Mouse (Mus musculus): ENCODE measurements at regions not wholly inside any gene's neighbourhood (a gene's known extent, or its start where the extent isn't known, plus 50 kb on each side); places are given as distances from the start of the nearest gene placed in this dataset.

- Histone ChIP-seq H3K9ac (ENCODE audit: insufficient read depth, low read depth, low read length, poor library complexity, severe bottlenecking) (no peak overlapping the region), H3K27ac (ENCODE audit: insufficient read depth, low read depth, low read length, poor library complexity, severe bottlenecking) (no peak overlapping the region), H3K4me3 (ENCODE audit: insufficient read depth in 1 of 2, low read depth in 1 of 2, low read length in 2 of 2, poor library complexity in 1 of 2, severe bottlenecking in 1 of 2) (no peak overlapping the region), H3K36me3 (ENCODE audit: control insufficient read depth, insufficient read depth, low read length, poor library complexity, severe bottlenecking) (no peaks in the 10 kb centered on the region), H3K4me1 (ENCODE audit: control insufficient read depth in 2 of 2, insufficient read depth in 2 of 2, low read length in 2 of 2, poor library complexity in 1 of 2) (peaks cover 7 to 15% of the 10 kb centered on the region in 2 experiments), H3K9me3 (ENCODE audit: control insufficient read depth, insufficient read depth, low read depth, low read length) (no peaks in the 10 kb centered on the region)
- no peak for TF ChIP-seq ZNF384 (IDR thresholded peaks at IDR 0.05; ENCODE audit: low read depth, low read length)
- TF ChIP-seq CHD2 (IDR thresholded peaks at IDR 0.05; ENCODE audit: low read depth, low read length) = no peak
- TF ChIP-seq MAFK (IDR thresholded peaks at IDR 0.05; ENCODE audit: insufficient read depth, low read depth, low read length) = no peak
- no peak for TF ChIP-seq ZC3H11A (IDR thresholded peaks at IDR 0.05; ENCODE audit: borderline replicate concordance, low read depth, low read length)
- TF ChIP-seq HCFC1 (IDR thresholded peaks at IDR 0.05; ENCODE audit: borderline replicate concordance, insufficient read depth, low read length) = no peak
- in situ Hi-C loops (cut with MboI; ENCODE audit: low sequenced_read_pairs in 2 of 2, unreplicated experiment in 2 of 2) = no loop called here
- DNase-seq (ENCODE audit: low read depth, low spot score) = no peak
Observed at GRCm38 (mm10) chr6:127246730-127247129, 94.7 kb upstream of the Ccnd2 start.

DNA sequence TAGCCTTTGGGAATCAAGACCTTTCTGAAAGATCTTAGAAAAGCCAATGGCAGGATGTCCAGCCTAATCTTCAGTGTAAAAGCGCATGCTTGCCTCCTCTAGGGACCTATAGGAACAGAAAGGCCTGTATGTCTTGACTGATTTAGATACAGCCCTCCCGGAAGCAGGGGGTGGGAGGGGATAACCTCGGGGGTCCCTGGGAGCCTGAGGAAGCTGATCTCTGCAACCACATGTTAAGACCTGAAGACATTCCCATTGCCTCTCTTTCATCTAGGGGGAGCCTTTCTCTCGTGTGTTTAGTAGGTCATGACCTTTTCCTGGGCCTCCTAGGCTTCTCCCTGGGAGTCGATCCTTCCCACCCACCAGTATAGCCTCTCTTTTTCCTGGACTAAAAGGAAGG, 95.3 kb upstream of the Ccnd2 start:
- Histone ChIP-seq H3K9me3 (ENCODE audit: control insufficient read depth, insufficient read depth, low read depth, low read length) (no peaks in the 10 kb centered on the region), H3K4me1 (ENCODE audit: control insufficient read depth in 2 of 2, insufficient read depth in 2 of 2, low read length in 2 of 2, poor library complexity in 1 of 2) (peaks cover 8 to 17% of the 10 kb centered on the region in 2 experiments), H3K27ac (ENCODE audit: insufficient read depth, low read depth, low read length, poor library complexity, severe bottlenecking) (no peak overlapping the region), H3K9ac (ENCODE audit: insufficient read depth, low read depth, low read length, poor library complexity, severe bottlenecking) (no peak overlapping the region), H3K36me3 (ENCODE audit: control insufficient read depth, insufficient read depth, low read length, poor library complexity, severe bottlenecking) (no peaks in the 10 kb centered on the region), H3K4me3 (ENCODE audit: insufficient read depth in 1 of 2, low read depth in 1 of 2, low read length in 2 of 2, poor library complexity in 1 of 2, severe bottlenecking in 1 of 2) (no peak overlapping the region)
- no peak for DNase-seq (ENCODE audit: low read depth, low spot score)
- TF ChIP-seq ZNF384 (IDR thresholded peaks at IDR 0.05; ENCODE audit: low read depth, low read length) = no peak
- no peak for TF ChIP-seq MAFK (IDR thresholded peaks at IDR 0.05; ENCODE audit: insufficient read depth, low read depth, low read length)
- no peak for TF ChIP-seq HCFC1 (IDR thresholded peaks at IDR 0.05; ENCODE audit: borderline replicate concordance, insufficient read depth, low read length)
- TF ChIP-seq CHD2 (IDR thresholded peaks at IDR 0.05; ENCODE audit: low read depth, low read length) = no peak
- TF ChIP-seq ZC3H11A (IDR thresholded peaks at IDR 0.05; ENCODE audit: borderline replicate concordance, low read depth, low read length) = no peak
- in situ Hi-C loops (cut with MboI; ENCODE audit: low sequenced_read_pairs in 2 of 2, unreplicated experiment in 2 of 2) = no loop called here

GRCm38 (mm10) chr6:127250181-127250873, 98.3 kb upstream of the Ccnd2 start:
- H3K4me1 ChIP-seq (ENCODE audit: control insufficient read depth in 2 of 2, insufficient read depth in 2 of 2, low read length in 2 of 2, poor library complexity in 1 of 2) = peaks cover 8 to 21% of the 10 kb centered on the region in 2 experiments
- H3K9me3 ChIP-seq (ENCODE audit: control insufficient read depth, insufficient read depth, low read depth, low read length) = no peaks in the 10 kb centered on the region
- no peak overlapping the region for H3K4me3 ChIP-seq (ENCODE audit: insufficient read depth in 1 of 2, low read depth in 1 of 2, low read length in 2 of 2, poor library complexity in 1 of 2, severe bottlenecking in 1 of 2)
- peak; percentile 63 for DNase-seq (ENCODE audit: low read depth, low spot score)
- in situ Hi-C loops (cut with MboI; ENCODE audit: low sequenced_read_pairs in 2 of 2, unreplicated experiment in 2 of 2) = no loop called here
- H3K36me3 ChIP-seq (ENCODE audit: control insufficient read depth, insufficient read depth, low read length, poor library complexity, severe bottlenecking) = no peaks in the 10 kb centered on the region
- H3K27ac ChIP-seq (ENCODE audit: insufficient read depth, low read depth, low read length, poor library complexity, severe bottlenecking) = peak overlapping the region; percentile 49
- TF ChIP-seq HCFC1 (IDR thresholded peaks at IDR 0.05; ENCODE audit: borderline replicate concordance, insufficient read depth, low read length) = no peak
- no peak for TF ChIP-seq CHD2 (IDR thresholded peaks at IDR 0.05; ENCODE audit: low read depth, low read length)
- no peak for TF ChIP-seq ZC3H11A (IDR thresholded peaks at IDR 0.05; ENCODE audit: borderline replicate concordance, low read depth, low read length)
- no peak for TF ChIP-seq ZNF384 (IDR thresholded peaks at IDR 0.05; ENCODE audit: low read depth, low read length)
- no peak for TF ChIP-seq MAFK (IDR thresholded peaks at IDR 0.05; ENCODE audit: insufficient read depth, low read depth, low read length)
- H3K9ac ChIP-seq (ENCODE audit: insufficient read depth, low read depth, low read length, poor library complexity, severe bottlenecking) = no peak overlapping the region

DNA sequence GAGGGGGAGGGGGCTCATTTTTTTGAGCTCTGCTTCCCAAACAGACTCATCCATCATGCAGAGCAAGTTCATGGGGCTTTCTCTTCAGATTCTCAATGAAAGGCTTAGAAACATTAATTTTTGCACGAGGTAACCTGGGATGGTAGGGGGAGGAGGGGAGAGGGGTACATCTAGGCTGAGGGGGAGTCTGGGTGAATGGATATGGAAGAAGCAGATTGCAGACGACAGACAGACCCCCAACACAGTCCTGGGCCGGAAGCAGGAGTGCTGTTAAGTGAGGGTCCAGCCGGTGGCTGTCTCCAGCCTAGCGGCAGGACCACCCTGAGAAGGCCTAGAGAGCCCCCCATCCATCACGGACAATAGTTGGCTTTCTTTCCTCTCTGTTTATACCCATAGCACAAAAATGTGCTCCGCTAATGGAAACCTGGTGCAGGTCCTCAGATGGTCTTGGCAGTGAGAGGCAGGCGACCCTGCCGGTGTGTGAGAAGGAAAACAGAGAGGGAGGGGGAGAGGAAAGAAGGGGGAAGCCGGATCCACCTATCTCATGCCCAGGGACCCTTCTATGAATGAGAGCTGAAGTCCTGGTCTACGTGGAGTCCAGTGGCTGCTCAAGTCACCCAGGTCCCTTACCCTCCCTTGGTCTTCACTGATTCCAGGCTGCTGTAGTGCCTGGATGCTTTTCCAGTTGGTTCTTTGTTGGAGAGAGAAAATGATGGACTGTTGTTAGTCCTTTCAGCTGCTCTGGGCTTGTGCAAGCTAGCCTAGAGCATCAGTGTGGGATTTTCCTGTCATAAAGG, 99.1 kb upstream of the Ccnd2 start:
- peaks cover 6 to 19% of the 10 kb centered on the region in 2 experiments for H3K4me1 ChIP-seq (ENCODE audit: control insufficient read depth in 2 of 2, insufficient read depth in 2 of 2, low read length in 2 of 2, poor library complexity in 1 of 2)
- TF ChIP-seq CHD2 (IDR thresholded peaks at IDR 0.05; ENCODE audit: low read depth, low read length) (no peak), ZNF384 (IDR thresholded peaks at IDR 0.05; ENCODE audit: low read depth, low read length) (no peak), ZC3H11A (IDR thresholded peaks at IDR 0.05; ENCODE audit: borderline replicate concordance, low read depth, low read length) (no peak), MAFK (IDR thresholded peaks at IDR 0.05; ENCODE audit: insufficient read depth, low read depth, low read length) (no peak)
- H3K27ac ChIP-seq (ENCODE audit: insufficient read depth, low read depth, low read length, poor library complexity, severe bottlenecking) = no peak overlapping the region
- in situ Hi-C loops (cut with MboI; ENCODE audit: low sequenced_read_pairs in 2 of 2, unreplicated experiment in 2 of 2) = no loop called here
- H3K4me3 ChIP-seq (ENCODE audit: insufficient read depth in 1 of 2, low read depth in 1 of 2, low read length in 2 of 2, poor library complexity in 1 of 2, severe bottlenecking in 1 of 2) = no peak overlapping the region
- DNase-seq (ENCODE audit: low read depth, low spot score) = no peak
- H3K9ac ChIP-seq (ENCODE audit: insufficient read depth, low read depth, low read length, poor library complexity, severe bottlenecking) = no peak overlapping the region
- H3K36me3 ChIP-seq (ENCODE audit: control insufficient read depth, insufficient read depth, low read length, poor library complexity, severe bottlenecking) = no peaks in the 10 kb centered on the region
- H3K9me3 ChIP-seq (ENCODE audit: control insufficient read depth, insufficient read depth, low read depth, low read length) = no peaks in the 10 kb centered on the region

Measured in ES-E14 (cell line).